Mouse (Mus musculus) spleen, postnatal 10 days (tissue): Measurements from ENCODE around the gene Hapln3.

Experiments
- DNase-seq, 2 experiments: peaks; one replicate each; pipeline ENCODE4 v3.0.0; 2021 to 2022; ENCODE audit warnings: low spot score in 2 of 2

Gene Hapln3

DNA sequence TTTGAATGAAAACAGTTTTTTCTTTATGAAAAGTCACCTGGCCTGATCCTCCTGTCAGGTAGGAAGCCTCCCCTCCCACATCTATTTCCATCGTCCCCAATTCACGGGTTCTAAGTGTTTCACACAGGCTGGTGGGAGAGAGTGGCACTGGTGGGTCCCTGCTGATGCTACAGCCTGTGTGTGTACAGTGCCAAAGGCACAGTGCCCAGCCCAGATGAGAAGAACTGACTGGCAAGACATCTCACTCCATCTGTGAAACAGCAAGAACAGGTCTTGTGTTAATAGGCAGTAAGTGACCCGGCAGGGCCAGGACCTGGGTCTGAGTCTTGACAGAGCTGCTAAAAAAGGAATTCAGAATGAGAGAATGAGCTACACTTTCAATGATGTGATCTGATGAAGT lies 51.6 kb downstream of the Hapln3 start:
- DNase-seq = no peak

- no peak for DNase-seq
These were observed 62.6 kb downstream of the Hapln3 start for GRCm38 (mm10) chr7:79068231-79068630.

- no peak for DNase-seq
These were observed 63.4 kb downstream of the Hapln3 start for GRCm38 (mm10) chr7:79067466-79067865.
